Mouse (Mus musculus) mesoderm, embryonic 11.5 days (tissue): ENCODE measurements at regions not wholly inside any gene's neighbourhood (a gene's known extent, or its start where the extent isn't known, plus 50 kb on each side); places are given as distances from the start of the nearest gene placed in this dataset.

Experiments used
- DNase-seq: peaks from one replicate; pipeline ENCODE4 v3.0.0-alpha.2; 2012; ENCODE audit warnings: low read depth, low spot score

DNA sequence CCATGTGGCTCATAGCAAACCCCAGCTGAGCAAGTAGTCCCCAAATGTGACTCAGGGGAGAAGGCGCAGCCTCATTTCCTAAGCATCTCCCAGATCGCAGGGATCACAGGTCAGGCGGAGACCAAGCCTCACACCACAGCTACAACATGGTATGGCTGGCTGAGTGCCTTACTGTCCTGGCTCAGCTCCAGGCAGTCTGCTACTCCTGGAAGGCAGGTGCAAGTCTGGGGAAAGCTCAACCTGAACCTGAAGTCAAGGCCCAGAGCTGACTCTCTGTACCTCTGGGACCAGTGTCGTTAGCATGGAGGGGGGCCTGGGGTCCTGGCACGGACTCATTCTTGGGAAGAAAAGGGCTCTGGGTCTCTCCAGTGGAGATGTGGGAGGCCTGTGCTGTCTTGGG is 113.0 kb upstream of the A530016L24Rik start:
- DNase-seq: no peak

DNA sequence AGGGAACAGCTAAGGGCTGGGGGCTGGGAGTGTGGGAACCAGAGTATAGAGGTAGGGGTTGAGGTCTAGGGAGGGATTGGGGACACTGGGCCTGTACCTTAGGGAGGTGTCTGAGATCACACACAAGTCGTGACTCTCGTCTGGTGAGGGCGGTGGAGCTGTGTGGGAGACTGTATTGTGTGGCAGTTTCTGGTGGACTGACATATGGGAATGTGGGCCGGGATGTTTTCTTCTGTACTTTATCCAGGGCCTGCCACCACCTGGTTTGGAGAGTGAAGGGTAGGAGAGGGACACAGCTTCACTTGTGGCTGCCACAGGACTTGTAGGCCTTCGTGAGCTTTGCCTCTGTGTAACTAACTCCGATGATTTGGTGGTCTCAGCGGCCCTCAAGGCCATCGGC is 112.5 kb upstream of the A530016L24Rik start:
- DNase-seq: no peak

DNA sequence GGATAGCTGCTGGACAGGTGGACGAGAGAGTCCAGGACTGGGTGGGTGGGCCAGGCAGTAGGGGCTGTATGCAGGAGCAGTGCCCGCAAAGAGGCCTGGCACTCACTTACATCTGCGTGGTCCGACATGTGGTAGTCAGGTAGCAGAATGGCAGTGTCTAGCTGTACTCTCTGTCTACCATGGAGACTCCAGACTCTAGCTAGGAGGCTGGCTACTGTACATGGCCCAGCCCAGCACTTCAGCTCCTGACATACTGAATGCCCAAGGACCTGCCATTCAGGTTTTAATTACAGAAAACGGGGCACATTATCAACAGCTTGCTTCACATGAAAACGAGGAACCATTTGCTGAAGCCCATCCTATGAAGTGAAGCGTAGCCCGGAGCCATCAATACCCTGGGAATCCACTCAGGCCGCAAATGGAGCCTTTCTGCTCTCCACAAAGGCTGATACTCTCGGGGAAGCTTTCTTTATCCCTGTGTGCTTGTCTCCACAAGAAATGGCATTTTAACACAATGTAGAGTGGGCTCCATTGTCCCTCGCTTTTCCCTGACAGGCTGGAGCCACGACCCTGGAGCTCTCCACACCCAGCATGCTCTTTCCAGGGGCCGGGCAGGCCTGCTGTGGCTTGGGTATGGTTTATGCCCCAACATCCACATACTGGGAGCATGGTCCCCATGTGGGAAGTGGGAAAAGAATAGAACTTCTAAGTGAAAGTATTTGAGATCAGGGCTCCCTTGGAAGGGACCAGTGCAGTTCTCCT is 110.6 kb upstream of the A530016L24Rik start:
- no peak for DNase-seq

DNA sequence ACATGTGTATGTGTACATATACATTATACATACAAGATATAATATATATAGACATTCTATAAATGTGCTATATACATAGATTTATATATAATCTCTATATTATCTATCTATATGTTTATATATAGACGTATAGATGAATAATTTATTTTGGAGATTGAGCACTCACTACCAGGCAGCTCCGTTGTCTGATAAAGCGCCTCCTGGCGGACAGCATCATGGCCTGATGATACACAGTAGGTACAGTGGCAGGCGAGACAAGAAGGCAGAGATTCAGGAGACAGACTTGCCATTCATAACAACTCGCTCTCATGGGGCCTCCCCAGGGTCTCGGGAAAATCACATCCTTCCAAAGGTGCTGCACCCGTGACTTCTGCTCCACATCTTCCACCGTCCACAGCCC is 101.4 kb upstream of the A530016L24Rik start:
- no peak for DNase-seq

DNA sequence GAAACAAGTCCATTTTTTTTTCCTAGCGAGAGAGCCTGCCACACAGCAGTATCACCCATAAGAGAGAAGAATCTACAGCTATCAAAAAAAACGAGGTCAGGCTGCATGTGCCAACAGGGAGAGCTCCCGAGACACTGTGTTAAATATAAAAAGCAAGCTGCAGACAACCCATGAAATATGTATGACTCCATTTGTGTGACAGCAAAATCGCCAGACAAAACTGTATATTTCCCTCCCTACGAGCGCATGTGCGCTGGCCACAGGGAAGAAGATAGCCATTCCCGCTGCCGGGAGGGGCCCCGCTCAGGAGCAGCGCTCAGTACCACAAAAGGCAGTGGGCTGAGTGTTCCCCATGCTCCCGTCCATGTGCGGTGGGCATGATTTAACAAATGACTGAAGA is 93.3 kb upstream of the A530016L24Rik start:
- no peak for DNase-seq

DNA sequence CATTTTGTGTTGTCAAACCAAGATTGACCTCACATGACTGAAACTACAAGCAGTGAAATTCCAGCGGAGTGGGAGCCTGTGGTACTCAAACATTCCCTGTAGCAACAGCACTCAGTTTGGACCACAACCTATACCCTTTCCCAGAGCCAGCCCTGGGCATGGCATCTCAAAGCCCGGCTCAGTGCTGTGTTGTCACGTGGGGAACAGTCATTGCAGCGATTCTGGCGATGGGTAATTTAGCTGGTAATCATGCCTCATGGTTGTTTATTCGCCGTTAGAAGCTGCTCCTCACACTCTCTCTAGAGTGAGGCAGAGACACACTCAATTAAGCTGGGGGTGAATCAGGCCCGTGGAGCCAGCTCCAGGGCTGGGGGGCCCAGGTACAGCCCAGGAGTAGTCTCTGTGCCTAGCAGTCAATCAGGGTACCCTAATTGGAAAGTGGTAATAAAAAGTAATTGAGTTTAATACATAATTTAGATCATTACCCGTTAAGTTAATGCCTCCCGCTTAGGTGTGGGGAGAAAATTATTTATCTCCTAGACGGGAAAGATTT is 85.5 kb upstream of the A530016L24Rik start:
- no peak for DNase-seq

DNA sequence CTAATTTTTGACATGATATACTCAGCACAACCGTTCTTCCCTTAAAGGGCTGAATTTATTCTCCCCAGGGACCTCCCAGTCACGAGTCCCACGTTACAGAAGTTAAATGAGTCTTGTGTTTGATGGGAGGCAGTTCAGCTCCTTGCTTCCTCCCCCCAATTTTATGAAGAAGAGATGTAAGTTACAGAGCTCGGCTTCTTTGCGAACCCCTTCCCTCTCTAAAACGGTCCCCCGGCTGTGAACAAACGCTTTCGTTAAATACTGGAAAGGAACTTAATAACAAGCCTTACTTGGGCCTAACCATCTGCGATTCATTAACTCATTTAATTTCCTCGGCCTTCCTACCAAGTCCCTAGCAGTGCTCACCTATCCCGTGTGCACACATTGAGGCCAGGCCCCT is 84.9 kb upstream of the A530016L24Rik start:
- no peak for DNase-seq

DNA sequence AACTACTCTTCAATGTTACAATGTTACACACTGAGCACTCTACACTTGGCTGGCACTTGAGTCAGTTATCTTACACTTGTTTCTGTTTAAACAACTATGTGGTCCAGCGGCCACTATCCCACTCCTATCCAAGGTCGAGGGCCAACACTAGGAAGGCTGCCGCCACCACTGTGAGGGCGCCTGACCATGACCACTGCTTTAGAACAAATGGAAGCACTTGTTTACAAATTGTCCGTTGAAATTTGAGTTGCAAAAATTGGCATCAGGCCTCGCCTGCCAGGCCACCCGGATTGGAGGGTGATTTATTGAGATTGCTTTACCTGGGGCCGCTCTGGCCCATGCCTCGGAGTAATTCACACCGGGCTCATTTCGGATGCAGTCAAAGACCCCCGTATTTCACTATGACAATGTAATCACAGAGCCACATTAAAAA is 83.5 kb upstream of the A530016L24Rik start:
- DNase-seq: no peak

DNA sequence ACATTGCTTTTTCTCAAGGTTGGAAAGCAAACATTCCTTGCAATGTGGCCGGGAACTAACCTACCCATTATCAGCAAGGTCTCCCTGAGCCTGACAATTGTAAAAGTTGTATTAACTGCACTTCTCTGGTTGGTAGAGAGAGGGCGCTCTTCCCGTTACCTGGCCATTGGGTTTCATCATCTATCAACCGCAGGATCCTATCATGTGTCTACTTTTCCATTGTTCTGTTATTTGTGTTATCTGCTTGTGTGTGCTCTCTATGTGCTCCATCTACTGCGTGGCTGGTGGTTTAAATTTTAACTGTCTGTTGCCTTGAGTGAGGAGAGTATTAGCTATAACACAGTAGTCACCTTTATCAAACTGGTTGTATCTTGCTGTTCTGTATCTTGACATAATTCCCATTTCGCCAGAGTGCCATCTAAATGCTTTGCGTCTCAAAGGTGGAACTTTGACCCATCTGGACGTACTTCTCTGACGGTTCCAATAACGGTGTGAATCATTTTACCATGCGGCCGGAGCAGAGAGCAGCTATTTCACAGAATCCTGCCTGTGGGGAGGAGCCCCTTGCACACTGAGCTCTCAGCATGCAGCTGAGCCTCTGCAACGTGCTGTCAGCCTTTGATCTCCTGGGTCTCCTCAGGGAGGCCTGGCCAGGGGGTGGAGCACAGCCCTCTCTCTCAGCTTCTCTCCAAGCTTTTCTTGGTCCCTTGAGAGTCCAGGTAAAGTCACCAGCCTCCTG is 77.5 kb upstream of the A530016L24Rik start:
- DNase-seq: no peak

DNA sequence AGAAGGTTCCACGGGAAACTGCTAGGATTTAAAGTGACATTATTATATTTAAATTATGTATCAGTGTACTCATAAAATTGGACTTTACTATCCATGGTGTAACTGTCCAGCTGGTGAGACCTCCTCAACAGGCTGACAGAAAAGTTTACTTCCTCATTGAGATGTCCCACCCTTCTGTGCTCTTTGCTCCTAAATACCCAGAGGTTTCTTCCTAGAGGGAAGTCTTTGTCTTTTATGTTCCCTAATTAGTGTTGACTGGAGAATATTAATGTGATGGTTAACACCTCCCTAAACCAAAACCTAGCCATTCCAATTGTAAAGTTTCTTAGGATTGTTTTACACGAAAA is 76.9 kb upstream of the A530016L24Rik start:
- DNase-seq: no peak

DNA sequence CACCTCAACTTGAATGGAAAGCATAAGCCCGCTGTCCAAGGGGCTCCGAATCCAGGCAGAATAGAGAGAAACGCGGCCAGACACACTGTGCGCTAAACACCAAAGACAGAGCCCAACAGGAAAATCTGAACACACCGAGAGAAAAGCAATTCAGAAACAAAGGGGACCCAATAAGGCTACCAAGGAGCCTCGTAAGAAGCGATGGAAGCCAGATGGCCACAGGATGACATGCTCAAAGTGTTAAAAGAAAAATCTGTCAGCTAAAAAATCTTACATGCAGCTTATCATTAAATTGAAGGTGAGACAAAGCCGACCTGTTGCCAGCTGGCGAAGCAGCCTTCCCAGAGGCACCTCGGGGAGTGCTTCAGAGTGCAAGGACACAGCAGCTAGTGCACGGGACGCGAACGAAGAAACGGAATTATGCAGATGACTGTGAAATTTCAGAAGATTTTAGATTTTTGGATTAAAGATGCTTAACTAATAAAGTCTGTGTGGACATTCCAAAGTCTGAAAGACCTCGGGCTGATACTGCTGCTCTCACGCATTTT is 73.2 kb upstream of the A530016L24Rik start:
- no peak for DNase-seq

DNA sequence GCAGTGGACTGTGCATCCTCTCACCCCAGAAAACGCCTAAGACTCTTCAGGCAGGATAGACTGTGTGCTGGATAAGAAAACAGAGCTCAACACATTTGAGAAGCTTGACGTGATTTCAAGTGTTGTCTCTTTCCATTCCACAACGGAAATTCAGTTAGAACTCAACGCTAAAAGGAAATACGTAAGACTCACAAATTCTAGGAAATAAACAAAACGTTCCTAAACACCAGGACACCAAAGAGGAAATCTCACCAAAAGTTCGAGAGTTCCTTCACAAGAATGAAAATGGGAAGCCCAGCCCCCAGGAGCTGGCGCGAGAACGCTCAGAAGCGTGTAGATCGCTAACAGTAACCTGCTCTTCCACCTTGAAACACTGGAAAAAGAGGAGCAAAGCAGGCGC is 72.7 kb upstream of the A530016L24Rik start:
- no peak for DNase-seq

DNA sequence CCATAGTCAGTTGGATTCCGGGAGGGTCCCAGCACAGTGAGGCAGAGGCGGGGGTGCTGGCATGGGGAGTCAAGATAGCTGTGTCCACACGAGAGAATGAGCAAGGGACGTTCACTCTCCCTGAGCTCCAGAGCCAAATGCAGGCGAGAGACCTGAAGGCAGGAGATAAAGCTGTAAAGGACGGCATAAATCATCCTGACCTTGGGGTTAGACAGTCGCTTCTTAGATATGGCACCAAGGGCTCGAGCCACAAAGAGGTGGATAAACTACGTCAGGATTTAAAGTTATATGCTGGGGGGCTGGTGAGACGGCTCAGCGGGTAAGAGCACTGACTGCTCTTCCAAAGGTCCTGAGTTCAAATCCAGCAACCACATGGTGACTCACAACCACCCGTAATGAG is 70.6 kb upstream of the A530016L24Rik start:
- DNase-seq: no peak

DNA sequence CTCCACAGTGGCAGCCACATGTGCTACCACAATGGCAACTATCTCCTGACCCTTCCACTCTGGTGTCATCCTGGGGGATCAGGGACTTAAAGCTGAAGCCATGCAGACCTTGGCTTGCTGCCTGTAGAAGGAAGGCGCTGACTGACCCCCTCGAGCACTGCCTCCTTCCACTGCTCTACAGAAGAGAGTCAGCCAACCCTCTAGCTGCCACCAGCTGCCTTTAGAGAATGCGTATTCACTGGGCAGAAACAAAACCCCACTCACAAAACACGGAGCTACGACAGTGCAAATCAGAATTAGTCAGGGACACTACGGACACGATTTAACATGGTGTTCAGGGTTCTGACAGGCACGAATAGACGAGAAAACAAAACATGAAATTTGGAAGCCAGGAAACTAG is 67.1 kb upstream of the A530016L24Rik start:
- DNase-seq: no peak

DNA sequence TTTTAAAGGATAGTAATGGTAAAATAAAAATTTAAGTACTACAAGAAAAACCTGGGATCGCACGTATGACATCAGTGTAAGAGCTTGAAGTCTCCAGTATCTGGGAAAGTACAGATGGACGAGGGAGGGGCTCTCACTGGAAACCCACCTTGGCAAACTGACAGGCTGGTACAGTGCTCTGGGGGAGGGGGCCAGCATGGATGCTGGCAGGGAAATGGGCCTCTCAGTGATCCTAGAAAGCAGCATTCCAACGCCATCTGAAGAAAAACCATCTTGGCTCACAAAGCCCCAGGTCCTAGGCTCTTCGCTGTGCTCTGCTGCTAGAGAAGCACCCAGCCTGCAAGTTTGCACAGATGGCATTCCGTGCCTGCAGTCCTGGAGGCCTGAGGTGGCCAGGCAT is 65.1 kb upstream of the A530016L24Rik start:
- no peak for DNase-seq

DNA sequence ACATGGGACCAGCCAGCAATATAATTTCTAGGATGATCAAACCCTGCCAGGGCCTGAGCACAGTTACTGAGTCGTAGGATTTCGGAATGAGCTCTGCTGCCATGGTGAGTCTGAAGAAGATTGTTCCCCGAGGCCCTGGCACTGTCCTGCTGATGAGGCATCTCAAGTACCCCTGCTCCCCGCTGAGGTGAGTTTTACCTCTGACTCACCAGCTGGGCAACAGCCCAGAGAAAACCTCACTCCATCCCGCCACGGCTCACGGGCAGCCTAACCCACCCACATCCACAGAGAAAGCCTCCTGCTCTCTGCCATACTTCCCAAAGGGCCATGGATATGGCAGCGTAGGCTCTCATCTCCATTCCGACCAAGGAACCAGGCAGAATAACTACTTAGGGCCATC is 62.6 kb upstream of the A530016L24Rik start:
- no peak for DNase-seq

DNA sequence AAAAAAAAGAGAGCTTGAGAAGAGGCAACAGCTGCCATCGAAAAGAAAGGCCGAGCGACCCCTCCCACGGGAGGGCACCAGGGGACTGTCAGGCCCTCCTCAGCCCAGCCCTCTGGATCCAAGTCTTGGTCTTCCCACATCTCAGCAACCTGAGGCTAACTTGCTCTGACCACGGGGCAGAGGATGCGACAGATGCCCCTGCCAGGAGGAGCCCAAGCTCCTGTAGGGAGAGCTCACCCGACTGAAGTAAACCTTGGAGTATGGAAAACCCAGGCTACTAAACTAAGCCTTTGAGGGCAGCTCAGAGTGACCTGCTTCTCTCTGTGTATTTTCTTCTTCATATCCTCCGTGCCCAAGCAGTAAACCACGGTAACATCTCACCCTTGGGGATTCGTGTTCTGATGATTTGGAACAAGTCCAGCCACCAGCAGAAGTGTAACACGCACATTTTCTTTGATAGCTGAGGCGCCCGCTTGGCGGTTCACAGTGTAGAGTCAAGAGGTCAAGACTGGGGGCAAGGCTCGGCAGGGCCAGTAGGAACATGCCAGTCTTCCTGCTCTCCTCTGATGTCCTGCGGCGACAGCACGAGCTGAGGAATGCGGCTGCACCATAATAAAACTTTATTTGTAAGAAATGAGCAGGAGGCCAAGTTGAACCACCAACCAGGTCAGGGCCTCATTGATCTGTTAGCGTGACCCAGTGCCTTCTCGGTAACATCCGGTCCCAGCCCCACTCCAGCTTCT is 59.0 kb upstream of the A530016L24Rik start:
- DNase-seq: peak; percentile 65

DNA sequence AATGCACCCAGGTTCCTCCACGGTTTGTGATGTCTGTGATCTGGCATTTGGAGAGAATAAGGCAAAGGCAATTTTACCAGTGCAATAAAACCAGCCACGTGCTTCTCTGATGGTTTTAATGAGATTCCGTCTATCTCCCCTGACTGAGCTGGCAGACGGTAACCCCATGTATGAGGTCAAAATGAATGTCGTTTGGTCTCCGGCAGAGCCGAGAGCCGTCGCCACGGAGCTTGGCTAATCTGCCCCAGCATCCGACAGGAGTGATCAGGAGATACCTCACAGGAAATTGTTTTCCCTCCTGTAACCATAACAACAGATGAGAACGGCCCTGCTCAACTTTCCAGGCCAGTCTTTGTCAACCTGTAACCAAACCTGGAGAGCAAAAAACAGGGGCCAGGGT is 55.9 kb upstream of the A530016L24Rik start:
- peak; percentile 41 for DNase-seq

DNA sequence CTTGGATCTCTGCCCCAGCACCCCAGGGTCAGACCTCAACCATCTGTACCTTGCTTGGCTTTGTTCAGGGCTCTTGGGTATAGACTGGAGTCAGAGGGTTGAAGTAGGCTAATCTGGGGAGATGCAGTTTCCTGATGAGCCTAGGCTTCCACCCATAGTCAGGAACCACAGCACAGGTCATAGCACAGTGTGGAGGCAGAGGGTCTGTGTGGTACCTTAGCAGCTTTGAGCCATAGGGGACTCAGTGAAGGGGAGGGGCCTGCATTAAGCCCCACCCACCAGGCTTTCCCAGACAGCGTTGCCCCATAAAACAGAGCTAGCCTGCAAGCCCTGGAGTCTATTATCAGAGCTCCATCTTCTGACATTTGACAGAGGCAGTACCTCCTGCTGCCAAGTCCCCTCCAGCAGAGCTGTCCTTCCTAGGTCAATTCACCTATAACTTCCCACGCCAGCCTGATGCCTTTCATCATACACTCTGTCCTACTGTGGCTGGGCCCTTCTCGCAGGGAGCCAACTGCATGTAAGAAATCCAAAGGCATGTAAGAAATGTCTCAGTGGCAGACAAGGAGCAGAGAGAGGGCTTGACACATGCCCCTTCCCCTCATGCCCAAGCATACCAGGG is 54.5 kb upstream of the A530016L24Rik start:
- DNase-seq: peak; percentile 17

DNA sequence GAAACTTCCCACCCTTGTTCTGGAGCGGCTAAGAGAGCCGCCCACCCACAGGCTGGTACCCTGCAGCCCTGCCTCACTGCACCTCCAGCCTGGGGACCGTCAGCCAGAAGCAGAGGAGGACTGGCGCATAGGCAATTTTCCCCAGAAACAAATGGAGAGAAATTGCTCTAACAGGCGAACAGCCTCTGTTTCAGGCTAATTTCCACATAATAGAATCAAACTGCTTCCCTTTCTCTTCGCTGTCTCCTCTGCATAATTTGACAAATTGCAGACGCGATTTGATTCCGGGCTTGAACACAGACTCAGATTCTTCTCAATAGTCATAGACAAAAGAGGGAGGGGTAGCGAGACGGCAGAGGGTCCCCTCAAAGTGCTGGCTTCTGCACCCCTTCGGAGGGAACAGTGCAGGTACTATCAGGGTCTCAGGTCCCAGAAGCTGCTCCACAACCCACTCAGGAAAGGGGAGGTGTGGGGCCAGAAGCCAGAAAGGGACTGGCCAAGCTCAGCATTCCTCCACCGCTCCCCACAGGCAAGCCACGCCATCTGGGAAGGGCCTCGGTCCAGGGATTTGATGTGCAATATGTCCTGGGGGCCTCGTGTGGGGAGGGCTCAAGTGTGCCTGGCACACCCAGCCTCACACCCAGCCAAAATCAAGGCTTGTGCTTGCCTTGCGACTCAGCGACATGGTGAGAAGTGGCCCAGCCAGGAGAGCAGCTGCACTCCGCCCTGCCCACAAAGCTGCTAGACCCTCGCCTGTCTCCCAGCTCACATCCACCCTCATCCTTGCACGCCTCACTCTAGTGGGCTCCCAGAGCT is 53.7 kb upstream of the A530016L24Rik start:
- no peak for DNase-seq

DNA sequence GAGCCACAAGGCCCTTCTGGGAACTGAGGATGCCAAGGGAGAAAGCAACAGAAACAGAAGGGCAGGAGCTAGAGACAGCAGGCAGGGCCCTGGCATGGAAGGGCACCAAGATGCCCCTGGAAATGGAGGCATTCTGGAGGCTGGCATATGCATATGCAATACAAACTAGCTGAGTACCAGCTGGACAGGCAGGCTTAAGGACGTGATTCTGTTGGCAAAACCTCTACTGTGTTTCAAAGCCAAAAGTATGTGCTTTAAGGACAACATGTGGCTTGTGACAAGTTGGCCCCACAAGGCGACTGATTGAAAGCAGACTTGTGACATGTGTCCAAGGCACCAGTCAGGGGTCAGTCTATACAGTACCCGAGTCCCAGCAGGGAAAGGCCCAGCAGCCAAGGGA is 52.2 kb upstream of the A530016L24Rik start:
- no peak for DNase-seq
